Mouse (Mus musculus) hindbrain, embryonic 10.5 days (tissue): Measurements from ENCODE around the gene Nit1. TPM values are rescaled to one million over a fixed set of nuclear protein-coding genes. Genes with fewer than 3 reads are reported as not detected.

Experiments used
- DNase-seq: peaks from one replicate; pipeline ENCODE4 v3.0.0-alpha.2; 2017; ENCODE audit warnings: low spot score
- H3K27ac ChIP-seq: fragments of 300-500 bp; sonication (generic); 2 replicates; pipeline ENCODE4 v1.5.1; 2016; ENCODE audit warnings: mild to moderate bottlenecking, moderate library complexity
- H3K27me3 ChIP-seq: fragments of 300-500 bp; sonication (generic); 2 replicates; pipeline ENCODE4 v1.6.1; 2016; ENCODE audit warnings: mild to moderate bottlenecking; ENCODE audit not compliant: poor library complexity, insufficient read depth, severe bottlenecking
- H3K36me3 ChIP-seq: fragments of 300-500 bp; sonication (generic); 2 replicates; pipeline ENCODE4 v1.6.1; 2016; ENCODE audit warnings: mild to moderate bottlenecking, moderate library complexity
- H3K4me1 ChIP-seq: fragments of 300-500 bp; sonication (generic); replicated peaks from 2 replicates; pipeline ENCODE4 v1.6.1; 2016; ENCODE audit warnings: mild to moderate bottlenecking
- H3K4me3 ChIP-seq: fragments of 300-500 bp; sonication (generic); 2 replicates; pipeline ENCODE4 v1.5.1; 2016; ENCODE audit warnings: mild to moderate bottlenecking, moderate library complexity
- H3K9me3 ChIP-seq: fragments of 300-500 bp; sonication (generic); 2 replicates; pipeline ENCODE4 v1.6.1; 2016; ENCODE audit warnings: mild to moderate bottlenecking, moderate library complexity
- WGBS: fragments of 180-500 bp; shearing (Covaris S2); methylation state at CpG from one replicate; pipeline ENCODE4 v1.1.7; 2016; 5-methylcytosine and 5-hydroxymethylcytosine counted together
- polyA plus RNA-seq: library from polyadenylated mRNA; unstranded; fragments of >200 nt; fragmentation: Nextera tagmentation; extraction: Ambion mirVana; gene quantifications from 2 replicates; pipeline ENCODE4 v1.2.1, GENCODE M21; 2016

Gene Nit1
- polyA plus RNA-seq, 1 experiment from 2014 or later, result 46.0 TPM

DNA sequence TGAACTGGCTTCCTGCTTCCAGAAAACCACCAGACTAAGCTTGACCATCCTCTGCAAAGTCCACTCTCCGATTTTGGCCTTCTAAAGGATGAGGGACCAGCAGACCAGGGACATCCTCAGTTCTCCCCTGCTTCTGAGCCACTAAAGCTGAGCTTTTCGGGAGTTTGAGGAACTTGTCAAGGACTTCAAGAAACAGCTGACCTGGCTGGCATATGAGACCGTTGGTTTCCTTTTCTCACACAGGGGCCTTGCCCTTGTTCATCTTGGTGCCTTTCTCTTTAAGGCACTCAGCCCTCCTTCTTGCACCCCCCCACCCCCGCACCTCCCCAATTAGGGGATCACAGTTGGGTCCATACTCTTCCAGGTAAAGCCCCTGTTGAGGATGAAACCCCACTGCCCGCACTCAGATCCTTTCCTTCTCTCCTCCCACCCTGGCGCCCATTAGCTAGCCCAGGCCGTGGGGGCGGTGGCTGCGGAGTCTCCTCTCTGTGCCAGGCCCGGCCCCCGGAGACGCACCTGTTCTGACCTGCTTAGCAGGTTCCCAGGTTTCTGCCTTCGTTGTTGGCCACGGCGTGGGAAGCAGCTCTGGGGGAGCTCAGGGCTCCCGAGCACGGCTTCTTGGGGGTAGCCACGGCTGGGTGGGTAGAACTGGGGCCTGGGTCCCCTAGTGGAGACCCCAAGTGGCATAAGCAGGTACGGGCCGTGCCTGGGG, 24.6 kb upstream of the Nit1 start, which contains the start of gene Nectin4:
Gene Nectin4, plus strand, starts transcription at position 255 of the 712 bp plus-strand sequence.
- 36% methylated on average over 20 of the region's 20 CpGs for WGBS
- H3K4me3 ChIP-seq, result peak within 1 kb of the TSS; percentile 3; the same call in 1 of the 2 replicates
- H3K9me3 ChIP-seq, result no peaks in the 10 kb centered on the region
- no peak within 1 kb of the TSS for H3K27ac ChIP-seq
- no peak for DNase-seq
- peaks cover 18% of the 10 kb centered on the region for H3K27me3 ChIP-seq
- H3K4me1 ChIP-seq, result peaks cover 30% of the 10 kb centered on the region
- no peaks in the 10 kb centered on the region for H3K36me3 ChIP-seq

DNA sequence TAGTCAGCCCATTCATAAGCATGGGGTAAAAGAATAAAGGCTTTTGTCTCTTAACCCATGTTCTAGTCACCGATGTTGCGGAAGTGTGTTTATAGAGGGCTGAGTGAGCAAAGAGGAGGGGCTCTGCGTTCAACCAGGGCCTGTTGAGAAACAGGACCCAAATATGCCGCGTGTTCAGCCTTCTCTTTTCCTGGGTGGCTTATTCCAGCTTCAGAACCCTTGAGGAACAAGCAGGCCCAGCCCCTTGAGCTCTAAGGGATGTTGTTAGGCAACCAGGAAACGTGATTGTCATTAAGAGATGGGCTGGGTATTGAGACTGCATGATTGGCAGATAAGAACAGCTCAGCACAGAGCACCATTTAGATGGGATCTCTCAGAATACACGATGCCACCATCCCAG, 20.5 kb upstream of the Nit1 start:
- Histone ChIP-seq H3K27me3 (no peaks in the 10 kb centered on the region; the same call in 1 of the 2 replicates), H3K9me3 (no peaks in the 10 kb centered on the region), H3K27ac (no peak overlapping the region), H3K36me3 (no peaks in the 10 kb centered on the region), H3K4me1 (peaks cover 10% of the 10 kb centered on the region), H3K4me3 (no peak overlapping the region)
- no peak for DNase-seq
- WGBS, result 72% methylated on average over 7 of the region's 7 CpGs

DNA sequence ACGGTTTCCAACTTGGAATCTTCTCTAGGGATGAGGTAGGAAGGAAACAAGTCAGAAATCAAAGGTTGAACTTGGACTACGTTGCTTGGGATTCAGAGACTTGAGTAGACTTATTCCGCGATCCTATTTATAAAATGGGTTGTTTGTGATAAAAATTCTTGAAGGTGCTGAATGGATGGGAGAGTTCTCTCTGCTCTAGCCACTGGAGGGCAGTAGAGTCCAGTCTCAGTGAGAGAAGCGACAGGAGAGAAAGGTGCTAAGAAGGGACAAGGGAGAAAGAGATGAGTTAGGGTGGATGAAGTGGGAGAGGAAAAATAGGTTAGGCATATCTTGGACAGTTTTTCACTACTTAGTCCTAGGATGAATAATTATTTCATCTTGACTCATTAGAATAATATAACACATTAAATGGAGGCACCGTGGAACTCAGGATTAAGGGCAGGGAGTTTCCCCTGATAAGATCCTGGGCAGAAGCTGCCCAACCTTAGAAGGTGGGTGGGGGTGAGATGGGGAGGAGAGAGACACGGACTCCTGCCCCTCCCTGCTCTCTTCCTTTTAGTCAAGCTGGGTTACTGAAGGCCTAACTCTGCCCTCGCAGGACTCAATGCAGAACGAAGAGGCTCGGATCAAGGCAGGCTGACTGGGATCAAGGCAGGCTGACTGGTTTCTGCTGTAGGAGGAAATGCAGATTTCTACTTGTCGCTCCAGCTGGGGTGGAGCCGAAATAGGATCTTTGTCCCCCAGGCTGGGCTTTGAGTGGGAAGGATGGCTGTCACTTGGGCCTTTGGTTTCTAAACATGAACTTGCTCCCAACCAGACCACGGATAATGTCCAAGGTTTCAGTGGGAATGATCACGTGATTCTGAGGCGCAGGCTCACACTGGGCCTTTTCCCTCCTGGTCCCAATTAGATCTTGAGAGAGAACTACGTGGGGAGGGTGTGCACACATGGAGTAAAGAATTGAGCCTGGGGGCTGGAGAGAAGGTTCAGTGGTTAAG, 16.0 kb upstream of the Nit1 start:
- peak overlapping the region; percentile 86 for H3K27ac ChIP-seq
- WGBS, result 33% methylated on average over 16 of the region's 16 CpGs
- peaks cover 18% of the 10 kb centered on the region for H3K4me1 ChIP-seq
- H3K36me3 ChIP-seq, result peaks cover 32% of the 10 kb centered on the region
- no peaks in the 10 kb centered on the region for H3K27me3 ChIP-seq
- H3K9me3 ChIP-seq, result peaks cover 7% of the 10 kb centered on the region
- peak overlapping the region; percentile 62 for H3K4me3 ChIP-seq
- peak; percentile 64 for DNase-seq

DNA sequence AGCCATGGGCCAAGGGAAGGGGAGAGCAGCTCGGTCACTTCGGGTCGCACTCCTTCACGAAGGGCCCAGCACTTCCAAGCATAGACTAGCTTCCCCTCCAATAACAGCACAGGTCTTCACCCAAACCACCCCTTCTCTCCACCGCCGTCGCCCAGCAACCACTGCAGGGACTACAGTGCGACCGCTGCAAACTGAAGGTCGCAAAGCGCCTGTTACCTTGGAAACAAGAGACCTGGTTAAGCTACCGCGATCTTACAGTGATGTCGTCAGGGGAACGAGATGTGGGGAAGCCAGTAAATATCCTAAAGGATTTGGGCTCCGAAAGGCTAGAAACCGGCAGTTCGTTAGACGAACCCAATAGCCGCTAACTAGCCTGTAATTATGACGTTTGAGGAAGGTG, 15.2 kb upstream of the Nit1 start, which contains the start of gene Klhdc9:
Gene Klhdc9, minus strand, starts transcription at position 143 of the 400 bp plus-strand sequence.
- no peaks in the 10 kb centered on the region for H3K27me3 ChIP-seq
- peak within 1 kb of the TSS; percentile 86 for H3K27ac ChIP-seq
- peak; percentile 95 for DNase-seq
- peak within 1 kb of the TSS; percentile 62 for H3K4me3 ChIP-seq
- H3K36me3 ChIP-seq, result peaks cover 38% of the 10 kb centered on the region
- WGBS, result under 1% methylated on average over 21 of the region's 21 CpGs
- peaks cover 7% of the 10 kb centered on the region for H3K9me3 ChIP-seq
- H3K4me1 ChIP-seq, result peaks cover 18% of the 10 kb centered on the region

DNA sequence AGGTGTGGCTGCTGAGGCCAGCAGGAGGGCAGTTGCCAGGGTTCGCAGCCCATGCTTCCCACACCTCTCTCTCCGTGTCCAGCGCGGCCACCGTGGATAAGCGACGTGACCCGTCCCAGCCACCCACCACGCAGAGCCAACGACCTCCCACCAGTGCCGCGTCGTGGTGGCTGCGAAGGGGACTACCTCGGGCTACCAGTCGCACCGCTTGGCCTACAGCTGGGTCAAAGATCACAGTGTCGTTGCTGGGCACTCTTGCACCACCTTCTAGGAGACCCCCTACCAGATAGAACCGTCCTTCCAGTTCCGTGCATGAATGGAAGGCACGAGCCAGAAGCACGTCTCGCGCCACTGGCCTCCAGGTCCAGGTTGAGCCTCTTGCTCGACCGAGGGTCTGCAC, 14.8 kb upstream of the Nit1 start:
- 4% methylated on average over 26 of the region's 26 CpGs for WGBS
- H3K4me3 ChIP-seq, result peak overlapping the region; percentile 62
- peaks cover 18% of the 10 kb centered on the region for H3K4me1 ChIP-seq
- peaks cover 38% of the 10 kb centered on the region for H3K36me3 ChIP-seq
- no peaks in the 10 kb centered on the region for H3K27me3 ChIP-seq
- H3K9me3 ChIP-seq, result peaks cover 7% of the 10 kb centered on the region
- peak overlapping the region; percentile 86 for H3K27ac ChIP-seq
- no peak for DNase-seq

DNA sequence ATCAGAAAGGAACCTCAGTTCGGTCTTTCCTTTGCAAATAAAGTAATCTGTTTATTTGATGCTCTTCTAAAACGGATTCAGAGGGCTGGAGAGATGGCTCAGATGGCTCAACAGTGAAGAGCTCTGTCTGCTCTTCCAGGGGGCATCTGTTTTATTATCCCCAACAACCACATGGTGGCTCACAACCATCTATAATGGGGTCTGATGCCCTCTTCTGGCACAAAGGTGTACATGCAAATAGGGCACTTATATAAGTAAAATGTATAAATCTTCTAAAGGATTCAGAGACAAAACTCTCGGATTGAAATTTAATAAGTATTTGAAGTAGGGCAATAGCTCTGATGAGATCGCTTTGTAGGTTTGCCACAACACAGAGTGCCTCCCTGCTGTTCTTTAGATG, 13.0 kb upstream of the Nit1 start:
- H3K36me3 ChIP-seq, result peaks cover 42% of the 10 kb centered on the region
- WGBS, result 81% methylated on average over 4 of the region's 4 CpGs
- no peak overlapping the region for H3K4me3 ChIP-seq
- H3K27me3 ChIP-seq, result no peaks in the 10 kb centered on the region
- peaks cover 18% of the 10 kb centered on the region for H3K4me1 ChIP-seq
- H3K9me3 ChIP-seq, result peaks cover 7% of the 10 kb centered on the region
- no peak overlapping the region for H3K27ac ChIP-seq
- no peak for DNase-seq

DNA sequence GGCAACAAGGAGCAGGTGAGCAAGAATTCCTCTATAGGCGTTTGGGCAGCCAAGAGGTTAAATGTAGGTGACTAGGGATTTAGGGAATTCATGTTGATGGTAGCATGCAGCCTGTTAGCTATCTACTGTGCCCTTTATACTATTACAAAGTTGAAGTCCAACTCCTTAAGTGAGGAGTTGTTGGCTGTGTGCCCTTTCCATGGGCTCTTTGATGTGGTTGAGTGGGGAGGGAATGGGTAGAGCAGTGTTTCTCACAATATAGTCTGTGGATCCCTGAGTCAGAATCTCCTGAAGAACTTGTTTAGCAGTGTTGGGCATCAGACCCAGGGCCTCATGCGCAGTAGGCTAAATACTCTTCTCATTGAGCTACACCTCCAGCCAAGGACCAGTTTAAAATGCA, 11.4 kb upstream of the Nit1 start:
- Histone ChIP-seq H3K27ac (no peak overlapping the region), H3K9me3 (peaks cover 7% of the 10 kb centered on the region), H3K27me3 (no peaks in the 10 kb centered on the region), H3K4me1 (peaks cover 18% of the 10 kb centered on the region), H3K4me3 (no peak overlapping the region), H3K36me3 (peaks cover 42% of the 10 kb centered on the region)
- 86% methylated on average over 2 of the region's 2 CpGs for WGBS
- DNase-seq, result no peak

DNA sequence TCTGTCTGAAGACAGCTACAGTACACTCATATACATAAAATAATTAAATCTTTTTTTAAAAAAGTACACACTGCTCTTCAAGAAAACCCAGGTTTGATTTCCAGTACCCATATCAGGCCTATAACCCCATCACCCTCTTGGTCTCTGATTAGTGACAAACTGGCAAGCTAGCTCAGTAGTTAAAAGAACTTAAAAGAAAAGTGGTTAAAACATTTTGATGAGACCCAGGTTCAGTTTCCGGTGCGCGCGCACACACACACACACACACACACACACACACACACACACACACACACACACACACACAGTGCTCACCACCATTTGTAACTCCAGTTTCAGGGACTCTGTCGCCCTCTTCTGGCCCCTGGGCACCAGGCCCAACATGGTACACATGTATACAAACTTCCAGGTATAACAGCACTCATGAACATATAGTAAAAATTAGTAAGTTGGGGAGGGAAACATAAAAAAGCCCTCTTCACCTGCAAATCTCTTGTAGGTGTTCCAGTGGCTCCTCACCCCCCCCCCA, 10.4 kb upstream of the Nit1 start:
- no peak for DNase-seq
- WGBS, result 79% methylated on average over 5 of the region's 5 CpGs
- peaks cover 42% of the 10 kb centered on the region for H3K36me3 ChIP-seq

DNA sequence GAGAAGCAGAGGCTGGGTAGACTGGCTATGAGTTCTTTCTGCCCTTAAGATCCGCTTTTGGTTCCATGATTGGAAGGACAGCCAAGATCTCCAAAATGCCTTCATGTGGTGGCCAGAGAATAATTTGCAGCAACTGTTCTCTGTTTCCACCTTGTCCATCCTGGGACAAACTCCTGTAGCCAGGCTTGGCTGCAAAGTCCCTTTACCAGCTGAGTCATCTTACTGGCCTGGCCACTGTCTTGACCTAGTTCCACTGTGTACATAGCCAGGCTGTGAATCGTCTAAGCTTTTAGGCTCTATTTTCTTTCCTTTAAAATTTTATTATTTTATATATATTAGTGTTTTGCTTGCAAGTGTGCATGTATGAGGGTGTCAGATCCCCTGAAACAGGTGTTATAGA, 3.8 kb upstream of the Nit1 start:
- no peak overlapping the region for H3K4me3 ChIP-seq
- no peak overlapping the region for H3K27ac ChIP-seq
- peaks cover 6% of the 10 kb centered on the region for H3K9me3 ChIP-seq
- no peaks in the 10 kb centered on the region for H3K27me3 ChIP-seq
- WGBS, result 95% methylated on average over 2 of the region's 2 CpGs
- no peak for DNase-seq
- peaks cover 9% of the 10 kb centered on the region for H3K36me3 ChIP-seq
- H3K4me1 ChIP-seq, result peaks cover 33% of the 10 kb centered on the region

More for the DNA sequence above, 10.4 kb upstream of the Nit1 start:
- Histone ChIP-seq H3K27me3 (no peaks in the 10 kb centered on the region), H3K4me3 (no peak overlapping the region), H3K9me3 (peaks cover 7% of the 10 kb centered on the region), H3K27ac (no peak overlapping the region), H3K4me1 (peaks cover 12% of the 10 kb centered on the region)

DNA sequence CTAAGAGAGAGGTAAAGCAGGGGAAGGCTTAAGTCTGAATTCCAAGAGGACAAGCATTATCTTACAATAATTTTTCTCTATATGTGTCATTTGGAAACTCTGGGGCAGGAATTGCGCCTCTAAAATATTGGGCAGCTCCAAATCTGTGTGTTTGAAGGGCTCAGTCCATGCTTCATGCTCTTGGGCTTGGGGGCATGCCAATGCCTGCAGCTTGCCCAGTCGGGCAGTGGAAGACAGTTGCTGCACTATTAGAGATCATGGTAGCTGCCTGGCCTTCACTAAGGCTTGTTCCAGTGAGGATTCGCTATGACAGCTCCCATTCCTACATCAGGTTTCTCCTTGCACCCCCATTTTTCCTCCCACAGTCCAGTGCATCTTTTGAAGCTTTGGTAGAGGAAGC, 3.2 kb upstream of the Nit1 start:
- WGBS, result 91% methylated on average over 3 of the region's 3 CpGs
- Histone ChIP-seq H3K27ac (no peak overlapping the region), H3K4me3 (no peak overlapping the region), H3K36me3 (peaks cover 12% of the 10 kb centered on the region), H3K4me1 (peaks cover 38% of the 10 kb centered on the region), H3K9me3 (peaks cover 6% of the 10 kb centered on the region), H3K27me3 (no peaks in the 10 kb centered on the region)
- DNase-seq, result no peak

DNA sequence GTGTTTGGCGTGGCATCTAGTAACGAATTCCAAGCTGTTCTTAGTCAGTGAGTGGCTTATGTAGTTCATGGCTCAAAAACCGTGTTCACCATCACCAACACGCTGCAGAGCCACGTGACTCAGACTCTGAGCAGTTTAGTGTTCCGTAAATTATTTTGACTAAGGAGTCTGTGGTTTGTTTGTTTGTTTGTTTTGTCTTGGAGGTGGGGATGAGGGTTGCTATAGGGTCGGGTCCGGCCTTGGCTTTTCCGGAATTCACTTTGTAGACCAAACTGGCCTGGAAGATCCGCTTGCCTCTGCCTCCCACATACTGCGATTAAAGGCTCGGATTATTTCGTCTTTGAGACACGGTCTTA, 627 bp upstream of the Nit1 start:
- WGBS, result 1% methylated on average over 14 of the region's 14 CpGs
- DNase-seq, result no peak
- peaks cover 6% of the 10 kb centered on the region for H3K9me3 ChIP-seq
- H3K27ac ChIP-seq, result peak overlapping the region; percentile 91
- H3K4me3 ChIP-seq, result peak overlapping the region; percentile 96
- H3K36me3 ChIP-seq, result peaks cover 38% of the 10 kb centered on the region
- H3K27me3 ChIP-seq, result no peaks in the 10 kb centered on the region
- peaks cover 39% of the 10 kb centered on the region for H3K4me1 ChIP-seq

DNA sequence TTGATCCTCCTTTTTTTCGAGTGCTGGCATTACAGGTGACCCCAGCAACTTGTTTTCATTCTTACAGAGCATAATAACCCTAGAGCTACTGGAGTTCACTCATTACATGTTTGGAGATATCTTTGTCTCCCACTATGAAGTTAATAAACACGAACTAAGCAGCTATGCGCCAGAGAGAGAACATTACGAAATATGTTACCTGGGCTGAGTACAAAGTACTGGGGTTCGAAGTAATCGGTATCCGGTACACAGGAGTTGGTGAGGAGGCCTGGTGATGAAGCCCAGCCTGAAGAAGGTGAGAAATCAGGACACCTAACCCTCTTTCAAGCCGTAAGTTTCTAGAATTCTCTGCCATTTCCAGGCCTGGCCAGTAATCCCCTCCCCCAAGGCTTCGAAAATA, 731 bp downstream of the Nit1 start:
- peaks cover 36% of the 10 kb centered on the region for H3K4me1 ChIP-seq
- H3K27me3 ChIP-seq, result no peaks in the 10 kb centered on the region
- WGBS, result 77% methylated on average over 9 of the region's 9 CpGs
- peak overlapping the region; percentile 96 for H3K4me3 ChIP-seq
- DNase-seq, result no peak
- H3K36me3 ChIP-seq, result peaks cover 52% of the 10 kb centered on the region
- H3K9me3 ChIP-seq, result peaks cover 6% of the 10 kb centered on the region
- H3K27ac ChIP-seq, result peak overlapping the region; percentile 91; the same call in 1 of the 2 replicates
